Mouse (Mus musculus): ENCODE data around the gene Ckap5. TPM values are rescaled to one million over a fixed set of nuclear protein-coding genes. Genes with fewer than 3 reads are reported as not detected.

The Ckap5 gene
- total and polyA plus RNA-seq, 3 experiments = 7.4 to 52.2 (median 47.1) TPM

GRCm38 (mm10) chr2:91670038-91670437, 143.5 kb downstream of the Ckap5 start:
- no peak for TF ChIP-seq CTCF (IDR thresholded peaks at IDR 0.05)
- TF ChIP-seq EP300 (IDR thresholded peaks at IDR 0.05; ENCODE audit: insufficient read depth, low read depth, low read length) = no peak
- TF ChIP-seq POLR2A (IDR thresholded peaks at IDR 0.05; ENCODE audit: insufficient read depth, low read depth, low read length) = no peak
- Histone ChIP-seq H3K79me2 (replicated peaks; ENCODE audit: control insufficient read depth, insufficient read depth, low read length) (no peaks in the 10 kb centered on the region), H3K27ac (no peak overlapping the region), H3K9ac (ENCODE audit: low read depth, low read length) (no peak overlapping the region), H3K4me3 (no peak overlapping the region), H3K27me3 (ENCODE audit: control insufficient read depth, insufficient read depth, low read length) (no peaks in the 10 kb centered on the region), H3K4me1 (ENCODE audit: control insufficient read depth, insufficient read depth, low read length) (peaks cover 8% of the 10 kb centered on the region), H3K36me3 (ENCODE audit: control insufficient read depth, insufficient read depth, low read length) (peaks cover 4% of the 10 kb centered on the region; the same call in 1 of the 2 replicates)
- intact Hi-C loops (cut with DNase I) = no loop called here
- no peak for DNase-seq
- WGBS = 80% methylated on average over 6 of the region's 6 CpGs

Other genes starting within 250 kb of the Ckap5 start
- gene 1110051M20Rik, start 82.1 kb upstream of the Ckap5 start, total RNA-seq (2021) = 10 to 100 TPM in 1 of 2 experiments, 1 to 10 TPM in 1; 8.4 to 13.2 TPM
- 14.7 and 18.4 TPM in 2 replicates for gene 1110051M20Rik, start 82.1 kb upstream of the Ckap5 start, polyA plus RNA-seq (2012; rRNA removed)
- gene Lrp4, start 69.3 kb upstream of the Ckap5 start, total RNA-seq (2021) = 10 to 100 TPM; 10.6 to 12.3 TPM
- gene Lrp4, start 69.3 kb upstream of the Ckap5 start, polyA plus RNA-seq (2012; rRNA removed) = 3.8 and 6.7 TPM in 2 replicates
- gene F2, start 109.7 kb downstream of the Ckap5 start, total RNA-seq (2021) = not detected
- gene F2, start 109.7 kb downstream of the Ckap5 start, polyA plus RNA-seq (2012; rRNA removed) = 0.53 TPM in 1 of 2 replicates, not detected in the other
- gene Zfp408, start 123.0 kb downstream of the Ckap5 start, total RNA-seq (2021) = 1 to 10 TPM; 4.0 to 4.2 TPM
- 5.3 and 6.2 TPM in 2 replicates for gene Zfp408, start 123.0 kb downstream of the Ckap5 start, polyA plus RNA-seq (2012; rRNA removed)
- 10 to 100 TPM; 18.6 to 20.7 TPM for gene Arhgap1, start 123.1 kb downstream of the Ckap5 start, total RNA-seq (2021)
- gene Arhgap1, start 123.1 kb downstream of the Ckap5 start, polyA plus RNA-seq (2012; rRNA removed) = 39.0 and 39.7 TPM in 2 replicates
- gene Atg13, start 183.8 kb downstream of the Ckap5 start, total RNA-seq (2021) = 10 to 100 TPM; 43.1 to 54.1 TPM
- gene Atg13, start 183.8 kb downstream of the Ckap5 start, polyA plus RNA-seq (2012; rRNA removed) = 66.4 and 87.7 TPM in 2 replicates
- 1 to 10 TPM; 7.1 to 8.5 TPM for gene Harbi1, start 184.1 kb downstream of the Ckap5 start, total RNA-seq (2021)
- gene Harbi1, start 184.1 kb downstream of the Ckap5 start, polyA plus RNA-seq (2012; rRNA removed) = 3.2 and 3.9 TPM in 2 replicates
- 10 to 100 TPM; 14.7 to 15.3 TPM for gene Ambra1, start 203.4 kb downstream of the Ckap5 start, total RNA-seq (2021)
- gene Ambra1, start 203.4 kb downstream of the Ckap5 start, polyA plus RNA-seq (2012; rRNA removed) = 12.7 and 15.4 TPM in 2 replicates